Mouse (Mus musculus) urinary bladder, postnatal 36 days (tissue): ENCODE data around the gene Ces1a.

Experiments
- DNase-seq, 2 experiments: peaks; one replicate each; pipeline ENCODE4 v3.0.0; 2022; ENCODE audit warnings: low spot score in 2 of 2, mixed read lengths in 1 of 2

The Ces1a gene

DNA sequence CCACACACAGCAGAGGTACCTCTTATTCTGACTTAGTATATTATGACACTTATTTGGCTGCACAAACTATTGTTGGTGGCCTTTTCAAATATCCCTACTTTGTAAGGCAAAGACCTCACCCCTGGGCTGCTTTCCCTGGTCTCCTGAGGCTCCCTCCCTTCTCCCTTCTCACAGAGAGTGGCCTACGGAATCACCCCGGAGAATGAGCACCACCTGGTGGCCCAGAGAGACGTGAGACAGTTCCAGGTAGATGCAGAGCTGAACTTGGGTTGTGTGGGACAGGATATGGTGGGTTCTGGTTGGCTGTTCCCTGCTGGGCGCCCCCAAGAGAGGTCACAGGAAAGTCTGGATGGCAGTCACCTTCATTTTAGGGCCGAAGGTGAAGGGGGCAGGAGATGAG, 51.2 kb downstream of the Ces1a start:
- peak; percentile 52 to 59 for DNase-seq

DNA sequence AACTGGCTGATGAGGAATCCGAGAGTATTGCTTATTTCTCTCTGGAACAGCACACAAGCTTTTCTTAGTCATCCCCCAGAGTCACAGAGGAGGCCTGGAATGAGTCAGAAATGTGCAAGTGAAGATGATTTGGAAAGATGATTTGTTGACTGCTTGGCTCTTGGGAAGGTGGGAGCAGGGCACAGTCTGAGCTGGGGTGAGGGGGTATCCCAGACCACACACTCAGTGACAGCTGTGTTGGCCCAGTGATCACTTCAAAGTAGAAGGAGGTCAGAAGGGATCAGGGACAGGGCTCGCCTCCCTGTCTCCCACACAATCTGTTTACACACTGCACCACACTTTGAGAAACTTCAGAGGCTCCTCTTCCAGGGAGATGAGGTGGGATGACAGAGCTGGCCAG, 63.6 kb downstream of the Ces1a start:
- no peak for DNase-seq

DNA sequence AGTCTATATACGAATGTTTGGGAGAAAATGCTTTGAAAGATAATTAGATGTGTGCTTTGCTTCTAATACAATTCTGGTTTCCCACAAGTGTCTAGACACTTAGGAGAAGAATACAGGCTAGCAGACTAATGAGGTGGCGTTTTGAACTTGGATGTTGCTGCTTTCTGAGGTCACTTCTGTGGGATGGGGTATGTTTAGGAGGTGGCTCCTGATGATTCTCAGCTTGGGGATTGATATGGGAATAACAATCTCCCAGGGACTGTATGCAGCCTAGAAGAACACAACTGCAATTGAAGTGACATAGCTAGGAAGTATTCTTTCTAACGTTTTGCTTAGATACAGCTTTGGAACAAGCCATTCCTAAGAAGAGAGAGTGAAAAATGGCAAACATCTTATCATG, 65.5 kb downstream of the Ces1a start:
- DNase-seq, result no peak

DNA sequence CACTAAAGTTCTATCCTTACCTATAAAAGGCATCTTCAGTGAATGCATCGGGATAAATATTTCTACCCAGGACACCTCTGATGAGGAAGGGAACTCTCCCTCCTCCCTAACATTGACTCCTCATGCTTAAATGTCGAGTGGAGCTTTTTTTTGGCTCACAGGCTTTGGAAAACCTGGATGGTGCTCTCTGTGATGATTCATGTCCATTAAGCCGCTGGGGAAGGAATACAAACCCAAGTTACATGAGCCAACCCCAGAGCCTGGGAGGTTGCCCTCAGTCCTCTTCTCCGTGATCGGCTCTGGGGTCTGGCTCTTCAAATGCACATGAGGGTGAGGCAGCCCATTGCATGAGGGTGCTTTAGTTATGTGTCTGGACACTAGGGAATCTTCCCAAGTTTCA, 71.3 kb downstream of the Ces1a start:
- DNase-seq, result no peak

DNA sequence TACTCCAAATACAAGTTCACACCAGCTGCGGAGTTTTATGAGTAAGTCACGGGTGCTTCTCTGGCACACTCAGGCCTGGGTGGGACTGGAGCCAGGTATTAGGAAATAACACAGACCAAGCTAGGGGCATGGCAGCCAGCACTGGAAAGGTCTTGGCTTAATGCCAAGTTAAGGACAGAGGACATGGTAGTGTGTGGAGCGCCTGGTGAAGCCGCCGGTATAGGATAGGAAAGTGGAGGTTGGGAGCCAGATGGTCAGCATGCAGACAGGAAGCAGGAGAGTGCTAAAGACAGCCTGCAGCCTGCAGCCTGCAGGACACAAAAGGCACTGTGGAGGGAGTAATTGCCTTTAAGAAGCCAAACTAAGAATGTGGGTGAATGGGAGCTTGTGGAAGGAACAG, 75.0 kb downstream of the Ces1a start:
- peak; percentile 25 to 79 for DNase-seq
